Mouse (Mus musculus): ENCODE results near the gene Larp1b. TPM values are rescaled to one million over a fixed set of nuclear protein-coding genes. Genes with fewer than 3 reads are reported as not detected.

The Larp1b gene
- total RNA-seq, 4 experiments from 2014 or later: 65.0 to 76.0 (median 69.7) TPM

- peak in 1 of 2 experiments; percentile 2 for DNase-seq (ENCODE audit: low spot score in 2 of 2)
Measured at GRCm38 (mm10) chr3:41082520-41082884, 132.9 kb downstream of the Larp1b start.

- peak; percentile 97 to 98 for DNase-seq (ENCODE audit: low spot score in 2 of 2)
Measured at GRCm38 (mm10) chr3:41082885-41083789, 133.5 kb downstream of the Larp1b start, which contains the start of gene Pgrmc2. Gene Pgrmc2, minus strand, starts transcription at chr3:41083046.

- DNase-seq (ENCODE audit: low spot score in 2 of 2): no peak
Measured at GRCm38 (mm10) chr3:41083790-41084112, 134.1 kb downstream of the Larp1b start.

GRCm38 (mm10) chr3:41084421-41084820 lies 134.8 kb downstream of the Larp1b start:
- DNase-seq (ENCODE audit: low spot score in 2 of 2): no peak

- DNase-seq (ENCODE audit: low spot score in 2 of 2): no peak
Measured at GRCm38 (mm10) chr3:41087071-41087470, 137.4 kb downstream of the Larp1b start.

Other genes starting within 250 kb of the Larp1b start
- gene Slc25a31, start 241.0 kb upstream of the Larp1b start, total RNA-seq (2022): not detected
- 1 to 10 TPM; 3.7 to 7.8 (median 5.1) TPM for gene Hspa4l, start 205.3 kb upstream of the Larp1b start, total RNA-seq (2022)
- under 1 TPM; 0.41 to 0.48 (median 0.44) TPM for gene Plk4, start 149.8 kb upstream of the Larp1b start, total RNA-seq (2022)
- 10 to 100 TPM; 16.1 to 22.2 (median 18.2) TPM for gene Mfsd8, start 102.9 kb upstream of the Larp1b start, total RNA-seq (2022)
- gene Abhd18, start 102.9 kb upstream of the Larp1b start, total RNA-seq (2022): 10 to 100 TPM in 3 of 4 experiments, 1 to 10 TPM in 1; 9.1 to 18.1 (median 13.6) TPM
- not detected for gene 1700034I23Rik, start 47.3 kb upstream of the Larp1b start, total RNA-seq (2022)
- 10 to 100 TPM; 21.8 to 23.5 (median 22.6) TPM for gene Pgrmc2, start 133.2 kb downstream of the Larp1b start, total RNA-seq (2022)